Mouse (Mus musculus): ENCODE data around the gene C130074G19Rik.

- TF ChIP-seq CTCF (IDR thresholded peaks at IDR 0.05; ENCODE audit: insufficient read depth, low read depth, low read length) (no peak), POLR2A (IDR thresholded peaks at IDR 0.05; ENCODE audit: insufficient read depth, low read depth, low read length) (no peak)
Observed at GRCm38 (mm10) chr1:184920057-184920456, 37.0 kb upstream of the C130074G19Rik start.
